Mouse (Mus musculus): ENCODE data around the gene Cyp2f2.
A peak's percentile ranks its signal among the peaks of the same experiment; 100 is the strongest.

Cyp2f2 gene

DNA sequence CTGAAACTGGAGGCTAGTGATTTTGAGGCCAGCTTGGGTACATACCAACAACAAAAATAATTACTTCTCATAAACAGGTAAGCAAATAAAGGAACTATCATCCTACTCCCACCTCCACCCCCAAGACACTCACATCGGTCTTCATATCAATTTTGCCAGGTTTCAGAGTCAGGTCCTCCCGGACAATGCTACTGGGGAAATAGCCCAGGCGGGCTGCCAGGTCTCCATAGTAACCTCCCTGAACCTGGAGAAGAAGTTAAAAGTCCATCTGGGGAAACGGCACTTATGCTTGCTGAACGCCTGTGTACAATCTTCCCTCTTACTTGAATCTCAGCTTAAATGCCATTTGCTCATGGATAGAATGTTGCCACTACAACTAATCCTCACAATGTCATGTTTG is 60.3 kb downstream of the Cyp2f2 start:
- DNase-seq, result peak; percentile 63

DNA sequence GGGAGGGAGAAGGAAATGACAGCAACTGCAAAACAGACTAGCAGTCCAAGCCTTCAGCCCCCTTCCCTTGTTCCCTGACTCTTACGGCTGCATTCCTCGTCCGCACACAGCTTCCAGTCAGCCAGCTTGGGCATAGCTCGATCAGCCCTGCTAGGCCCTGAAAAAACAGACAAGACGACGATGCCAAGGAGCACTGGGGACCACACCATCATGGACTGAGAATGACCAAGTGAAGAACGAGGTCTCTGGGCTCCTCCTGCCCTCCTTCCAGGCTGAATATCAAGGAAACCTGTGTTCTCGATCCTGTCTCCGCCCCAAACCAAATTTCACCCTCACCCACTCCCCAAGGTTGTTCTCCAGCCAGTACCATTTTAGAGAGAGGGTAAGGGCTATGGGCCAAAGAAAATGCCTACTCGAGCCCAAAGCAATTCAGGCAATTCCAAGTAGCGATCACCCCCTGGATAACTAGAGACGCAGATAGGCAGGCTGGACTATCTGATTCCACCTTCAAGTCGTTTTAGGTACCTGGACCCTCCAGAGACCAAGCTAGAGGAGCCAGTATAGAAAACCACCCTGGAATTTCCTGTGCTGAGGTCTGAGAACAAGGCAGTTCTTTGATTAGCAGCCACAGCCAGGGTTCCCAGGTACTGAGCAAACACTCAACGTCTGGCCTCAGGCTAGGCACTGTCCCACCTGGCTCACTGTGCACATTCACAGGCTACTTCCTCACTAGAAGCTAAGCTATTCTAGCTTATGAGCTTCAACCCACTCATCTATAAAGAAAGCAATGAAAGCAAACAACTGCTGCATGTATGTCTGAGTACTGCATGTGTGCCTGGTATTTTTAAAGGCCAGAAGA is 61.4 kb downstream of the Cyp2f2 start, which contains the start of the genes Gm21983 and Mia:
Gm21983 (minus strand) TSS at position 250 of the 859 bp plus-strand sequence.
Mia (minus strand) TSS at position 321 of the 859 bp plus-strand sequence.
- no peak for DNase-seq

DNA sequence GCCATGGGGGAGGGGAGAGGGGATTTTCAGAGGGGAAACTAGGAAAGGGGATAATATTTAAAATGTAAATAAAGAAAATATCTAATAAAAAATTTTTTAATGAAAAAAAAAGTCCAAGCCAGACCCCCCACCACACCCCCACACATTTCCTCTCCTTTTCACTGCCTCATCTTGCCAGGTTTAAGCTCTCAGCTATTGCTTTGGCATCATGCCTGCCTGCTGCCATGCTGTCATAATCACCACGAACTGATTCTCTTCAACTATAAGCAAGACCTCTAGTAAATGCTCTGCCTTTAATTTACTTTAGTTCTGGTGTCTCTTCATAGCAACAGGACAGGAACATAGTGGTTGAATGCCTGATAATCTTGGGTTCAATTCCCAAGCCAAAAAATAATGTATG is 62.8 kb downstream of the Cyp2f2 start:
- DNase-seq, result no peak

All from lung, postnatal 14 days (tissue).